Mouse (Mus musculus) cerebellum, adult 18-20 months (tissue): ENCODE results near the gene Ak4.
"Not testable (repeated sequence)": the region's sequence is repeated elsewhere in the genome, so short reads cannot be mapped to it uniquely, and the experiment has no call there.

Experiments used
- DNase-seq, 2 experiments: peaks; one replicate each; pipeline ENCODE4 v3.0.0; 2021

Ak4 gene

GRCm38 (mm10) chr4:101419151-101419910, at the start of gene Ak4:
Ak4 (plus strand) TSS chr4:101419277.
- DNase-seq, result peak; percentile 82 to 86

- DNase-seq, result no peak
Observed at GRCm38 (mm10) chr4:101369738-101370275, 49.3 kb upstream of the Ak4 start.

GRCm38 (mm10) chr4:101372283-101372682, 46.8 kb upstream of the Ak4 start:
- no peak for DNase-seq

GRCm38 (mm10) chr4:101372751-101373150, 46.3 kb upstream of the Ak4 start:
- no peak for DNase-seq

GRCm38 (mm10) chr4:101374104-101374503, 45.0 kb upstream of the Ak4 start:
- DNase-seq, result no peak

GRCm38 (mm10) chr4:101376835-101377234, 42.2 kb upstream of the Ak4 start:
- no peak for DNase-seq

GRCm38 (mm10) chr4:101378241-101378640, 40.8 kb upstream of the Ak4 start:
- DNase-seq, result no peak

- DNase-seq, result no peak
Observed at GRCm38 (mm10) chr4:101378778-101379177, 40.3 kb upstream of the Ak4 start.

GRCm38 (mm10) chr4:101385002-101385401, 34.1 kb upstream of the Ak4 start:
- peak; percentile 66 to 75 for DNase-seq

- DNase-seq, result no peak
Observed at GRCm38 (mm10) chr4:101388246-101388645, 30.8 kb upstream of the Ak4 start.

- not testable (repeated sequence) for DNase-seq
Observed at GRCm38 (mm10) chr4:101388656-101389055, 30.4 kb upstream of the Ak4 start.

- peak; percentile 42 to 56 for DNase-seq
Observed at GRCm38 (mm10) chr4:101392229-101392628, 26.8 kb upstream of the Ak4 start.

GRCm38 (mm10) chr4:101393292-101393711, 25.8 kb upstream of the Ak4 start:
- no peak for DNase-seq

GRCm38 (mm10) chr4:101395021-101395533, 24.0 kb upstream of the Ak4 start:
- DNase-seq, result no peak

- DNase-seq, result no peak
Observed at GRCm38 (mm10) chr4:101400025-101400594, 19.0 kb upstream of the Ak4 start.

GRCm38 (mm10) chr4:101401945-101402344, 17.1 kb upstream of the Ak4 start:
- DNase-seq, result no peak

GRCm38 (mm10) chr4:101404863-101405262, 14.2 kb upstream of the Ak4 start:
- no peak for DNase-seq

GRCm38 (mm10) chr4:101406411-101407196, 12.5 kb upstream of the Ak4 start:
- DNase-seq, result no peak

- DNase-seq, result peak in 1 of 2 experiments; percentile 22
Observed at GRCm38 (mm10) chr4:101416966-101417365, 2.1 kb upstream of the Ak4 start.

GRCm38 (mm10) chr4:101419911-101420880, 1.1 kb downstream of the Ak4 start:
- DNase-seq, result peak; percentile 48 to 65

- DNase-seq, result peak; percentile 81 to 87
Observed at GRCm38 (mm10) chr4:101422996-101423395, 3.9 kb downstream of the Ak4 start.

- DNase-seq, result no peak
Observed at GRCm38 (mm10) chr4:101423571-101423970, 4.5 kb downstream of the Ak4 start.
